Mouse (Mus musculus) embryonic facial prominence, embryonic 14.5 days (tissue): ENCODE measurements around the gene Spag5. TPM values are rescaled to one million over a fixed set of nuclear protein-coding genes. Genes with fewer than 3 reads are reported as not detected.
A peak's percentile ranks its signal among the peaks of the same experiment; 100 is the strongest.

Experiments
- ATAC-seq: fragments of 200-750 bp; cut with Nextera tagmentation; 2 replicates; pipeline ENCODE4 v1.8.0; 2017; ENCODE audit warnings: low read depth, moderate number of reproducible peaks, moderate TSS enrichment
- DNase-seq: peaks from one replicate; pipeline ENCODE4 v3.0.0-alpha.2; 2015; ENCODE audit warnings: low spot score
- H3K27ac ChIP-seq: fragments of 300-500 bp; sonication (generic); replicated peaks from 2 replicates; pipeline ENCODE4 v1.5.1; 2014; ENCODE audit warnings: low read depth, mild to moderate bottlenecking, low read length, moderate library complexity
- H3K27me3 ChIP-seq: fragments of 300-500 bp; sonication (generic); replicated peaks from 2 replicates; pipeline ENCODE4 v1.6.1; 2014; ENCODE audit warnings: low read length; ENCODE audit not compliant: control insufficient read depth, insufficient read depth
- H3K36me3 ChIP-seq: fragments of 300-500 bp; sonication (generic); 2 replicates; pipeline ENCODE4 v1.6.1; 2014; ENCODE audit warnings: low read length, mixed read lengths; ENCODE audit not compliant: control insufficient read depth, insufficient read depth
- H3K4me1 ChIP-seq: fragments of 300-500 bp; sonication (generic); 2 replicates; pipeline ENCODE4 v1.6.1; 2014; ENCODE audit warnings: antibody characterized with exemption, low read length; ENCODE audit not compliant: control insufficient read depth, insufficient read depth
- H3K4me2 ChIP-seq: fragments of 300-500 bp; sonication (generic); 2 replicates; pipeline ENCODE4 v1.6.1; 2014; ENCODE audit warnings: low read depth, mild to moderate bottlenecking, low read length, moderate library complexity, mixed read lengths
- H3K4me3 ChIP-seq: fragments of 300-500 bp; sonication (generic); 2 replicates; pipeline ENCODE4 v1.5.1; 2014; ENCODE audit warnings: low read depth, mild to moderate bottlenecking, low read length
- H3K9ac ChIP-seq: fragments of 300-500 bp; sonication (generic); 2 replicates; pipeline ENCODE4 v1.6.1; 2014; ENCODE audit warnings: low read depth, mild to moderate bottlenecking, low read length, moderate library complexity, mixed read lengths
- H3K9me3 ChIP-seq: fragments of 300-500 bp; sonication (generic); 2 replicates; pipeline ENCODE4 v1.6.1; 2016; ENCODE audit warnings: low read length; ENCODE audit not compliant: control insufficient read depth
- WGBS: fragments of 180-500 bp; shearing (Covaris S2); extraction: QIAGEN DNeasy Blood & Tissue Kit; methylation state at CpG from one replicate; pipeline ENCODE4 v1.1.7; 2014; 5-methylcytosine and 5-hydroxymethylcytosine counted together
- polyA plus RNA-seq: library from polyadenylated mRNA; unstranded; fragments of >200 nt; fragmentation: Nextera tagmentation; extraction: Ambion mirVana; gene quantifications from 2 replicates; pipeline ENCODE4 v1.2.1, GENCODE M21; 2014

Spag5 gene
- 23.8 and 25.3 TPM in 2 replicates for polyA plus RNA-seq

DNA sequence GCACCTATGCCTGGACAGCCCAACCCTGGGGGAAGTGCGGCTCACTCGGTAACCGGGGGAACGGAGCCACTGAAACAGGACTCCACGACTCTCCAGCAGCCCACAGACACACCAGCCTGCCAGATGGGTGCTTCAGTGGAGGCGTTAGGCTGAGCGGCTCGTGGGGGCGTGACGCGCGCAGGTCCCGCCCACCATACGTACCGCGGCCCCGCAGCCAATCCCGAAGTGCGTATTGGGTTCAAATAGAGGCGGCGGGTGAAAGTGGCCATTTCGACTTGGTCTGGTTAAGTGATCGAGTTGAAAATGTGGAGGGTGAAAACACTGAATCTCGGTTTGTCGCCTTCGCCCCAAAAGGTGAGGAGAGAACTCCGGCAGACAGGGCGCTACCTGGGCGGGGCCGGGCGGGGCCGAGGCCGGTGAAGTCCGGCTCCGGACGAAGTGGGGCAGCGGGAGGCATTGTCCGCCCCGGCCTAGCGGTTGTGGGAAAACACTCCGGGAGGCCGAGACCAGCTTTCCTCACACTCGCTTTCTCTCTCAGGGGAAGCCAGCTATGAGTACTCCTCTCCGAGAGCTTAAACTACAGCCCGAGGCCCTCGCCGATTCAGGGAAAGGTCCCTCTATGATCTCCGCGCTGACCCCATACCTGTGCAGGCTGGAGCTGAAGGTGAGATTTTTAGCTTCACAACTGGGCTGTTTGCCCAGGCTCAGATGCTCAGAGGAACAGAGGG is at the start of gene Spag5:
TSS of gene Spag5 (plus strand) at position 173 of the 728 bp plus-strand sequence.
- WGBS = under 1% methylated on average over 31 of the region's 49 CpGs
- Histone ChIP-seq H3K27ac (peak within 1 kb of the TSS; percentile 71), H3K9me3 (no peaks in the 10 kb centered on the region), H3K9ac (peak within 1 kb of the TSS; percentile 72), H3K4me2 (peak within 1 kb of the TSS; percentile 82), H3K27me3 (no peaks in the 10 kb centered on the region), H3K4me3 (peak within 1 kb of the TSS; percentile 74), H3K36me3 (peaks cover 31% of the 10 kb centered on the region), H3K4me1 (peaks cover 8% of the 10 kb centered on the region; the same call in 1 of the 2 replicates)
- peak; percentile 100 for ATAC-seq
- peak; percentile 96 for DNase-seq

DNA sequence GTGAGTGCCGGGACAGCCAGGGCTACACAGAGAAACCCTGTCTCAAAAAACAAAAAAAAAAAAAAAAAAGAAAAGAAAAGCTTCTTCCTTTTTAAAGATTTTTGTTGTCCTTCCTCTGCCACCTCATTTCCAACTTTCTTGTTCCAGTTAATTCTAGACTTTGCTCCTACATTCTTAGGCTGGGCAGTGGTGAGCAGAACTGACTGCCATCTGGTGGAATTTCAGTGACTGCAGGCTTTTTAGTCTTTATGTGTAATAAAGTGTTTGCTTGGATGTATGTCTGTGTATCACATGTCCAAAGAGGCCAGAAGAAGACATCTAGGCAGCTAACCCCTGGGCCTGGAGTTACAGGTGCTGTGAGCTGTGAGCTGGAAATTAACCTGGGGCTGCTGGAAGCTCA is 44.7 kb upstream of the Spag5 start:
- 100% methylated on average over 1 of the region's 1 CpGs for WGBS

GRCm38 (mm10) chr11:78260489-78261258 is 40.7 kb upstream of the Spag5 start:
- H3K9me3 ChIP-seq = no peaks in the 10 kb centered on the region
- H3K27me3 ChIP-seq = no peaks in the 10 kb centered on the region; the same call in 1 of the 2 replicates
- ATAC-seq (no peak), DNase-seq (no peak)
- H3K9ac ChIP-seq = no peak overlapping the region
- H3K36me3 ChIP-seq = peaks cover 24% of the 10 kb centered on the region
- H3K27ac ChIP-seq = no peak overlapping the region
- 93% methylated on average over 2 of the region's 2 CpGs for WGBS
- peak overlapping the region; percentile 81 for H3K4me2 ChIP-seq
- H3K4me1 ChIP-seq = peaks cover 4% of the 10 kb centered on the region; the same call in 1 of the 2 replicates
- peak overlapping the region; percentile 89 for H3K4me3 ChIP-seq

More for the DNA sequence above, 44.7 kb upstream of the Spag5 start:
- Histone ChIP-seq H3K27me3 (no peaks in the 10 kb centered on the region; the same call in 1 of the 2 replicates), H3K4me3 (no peak overlapping the region), H3K9ac (no peak overlapping the region), H3K27ac (no peak overlapping the region), H3K4me2 (no peak overlapping the region), H3K36me3 (peaks cover 35% of the 10 kb centered on the region), H3K4me1 (no peaks in the 10 kb centered on the region), H3K9me3 (no peaks in the 10 kb centered on the region)
- DNase-seq (no peak), ATAC-seq (no peak)

DNA sequence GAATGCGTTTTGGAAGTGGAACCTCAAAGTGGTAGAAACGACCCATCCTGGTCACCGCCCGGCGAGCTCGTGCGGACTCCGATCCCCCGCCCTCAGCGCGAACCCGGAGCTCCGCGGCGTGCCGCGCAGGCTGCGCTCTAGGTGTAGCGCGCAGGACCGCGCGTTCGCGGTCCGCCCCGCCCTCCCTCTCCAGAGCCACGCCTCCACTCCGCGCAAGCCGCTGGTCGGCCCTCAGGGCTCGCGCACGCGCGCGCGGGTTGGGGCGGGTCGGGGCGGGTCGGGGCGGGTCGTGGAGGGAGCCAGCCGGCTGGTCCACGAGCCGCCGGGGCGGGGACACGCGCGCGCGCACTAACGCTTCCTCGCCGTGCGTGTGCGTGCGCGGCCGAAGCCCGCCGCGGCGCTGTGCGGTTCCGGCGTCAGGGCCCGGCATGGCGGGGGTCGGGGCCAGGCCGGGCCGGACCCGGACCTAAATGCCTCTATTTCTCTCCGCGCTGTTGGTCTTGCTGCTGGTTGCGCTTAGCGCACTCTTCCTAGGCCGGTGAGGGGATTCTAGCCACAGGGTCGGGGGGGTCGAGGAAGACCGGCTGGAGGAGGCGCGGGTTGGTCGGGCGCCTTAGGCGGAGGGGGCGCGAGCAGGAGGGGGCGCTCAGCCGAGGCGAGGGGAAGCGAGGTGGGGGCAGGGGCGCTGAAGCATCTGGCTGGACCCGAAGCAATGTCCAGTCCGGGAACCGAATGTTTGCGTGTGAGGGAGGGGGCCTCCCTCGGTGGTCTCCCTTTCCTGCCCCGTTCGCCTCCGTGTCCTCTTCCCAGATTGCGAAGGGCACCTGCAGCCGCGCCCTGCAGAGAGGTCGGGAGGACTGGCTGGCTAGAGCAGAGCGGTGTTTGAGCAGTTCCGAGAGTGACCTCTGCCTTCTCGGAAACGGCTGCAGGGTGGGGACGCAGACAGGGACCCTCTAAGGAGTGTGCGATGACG is 39.7 kb upstream of the Spag5 start, which contains the start of gene 2610507B11Rik:
TSS of gene 2610507B11Rik (plus strand) at position 373 of the 973 bp plus-strand sequence.
- H3K27me3 ChIP-seq = no peaks in the 10 kb centered on the region; the same call in 1 of the 2 replicates
- H3K9me3 ChIP-seq = no peaks in the 10 kb centered on the region
- peaks cover 4% of the 10 kb centered on the region; the same call in 1 of the 2 replicates for H3K4me1 ChIP-seq
- peaks cover 32% of the 10 kb centered on the region for H3K36me3 ChIP-seq
- DNase-seq (peak; percentile 96), ATAC-seq (peak; percentile 96)
- peak within 1 kb of the TSS; percentile 87 for H3K9ac ChIP-seq
- peak within 1 kb of the TSS; percentile 89 for H3K4me3 ChIP-seq
- WGBS = under 1% methylated on average over 85 of the region's 115 CpGs
- H3K27ac ChIP-seq = peak within 1 kb of the TSS; percentile 74
- H3K4me2 ChIP-seq = peak within 1 kb of the TSS; percentile 81

GRCm38 (mm10) chr11:78262550-78262949 is 38.8 kb upstream of the Spag5 start:
- ATAC-seq (no peak), DNase-seq (peak; percentile 90)
- H3K27me3 ChIP-seq = no peaks in the 10 kb centered on the region; the same call in 1 of the 2 replicates
- peak overlapping the region; percentile 33; the same call in 1 of the 2 replicates for H3K27ac ChIP-seq
- H3K4me3 ChIP-seq = peak overlapping the region; percentile 89
- peak overlapping the region; percentile 81 for H3K4me2 ChIP-seq
- 5% methylated on average over 8 of the region's 8 CpGs for WGBS
- H3K36me3 ChIP-seq = peaks cover 39% of the 10 kb centered on the region
- peak overlapping the region; percentile 87 for H3K9ac ChIP-seq
- peaks cover 4% of the 10 kb centered on the region; the same call in 1 of the 2 replicates for H3K4me1 ChIP-seq
- no peaks in the 10 kb centered on the region for H3K9me3 ChIP-seq

DNA sequence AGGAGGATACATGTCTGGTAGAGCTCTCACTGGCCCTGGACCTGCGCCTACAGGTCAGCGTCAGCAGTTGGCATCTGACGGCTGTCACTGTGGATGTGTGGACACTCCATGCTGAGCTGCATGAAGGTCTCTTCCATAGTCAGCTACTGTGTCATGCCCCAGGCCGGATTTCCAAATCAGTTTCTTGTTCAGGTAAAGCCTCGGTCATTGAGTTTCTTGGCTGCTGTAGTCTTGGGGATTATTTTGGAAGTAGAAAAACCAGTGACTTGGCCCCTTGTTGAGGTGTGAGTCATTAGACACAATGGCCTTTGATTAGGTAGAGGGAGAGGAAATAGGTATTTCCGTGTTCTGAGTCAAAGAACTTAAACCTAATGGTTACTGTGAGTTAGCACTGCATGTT is 35.8 kb upstream of the Spag5 start:
- WGBS = 93% methylated on average over 6 of the region's 6 CpGs
- H3K4me3 ChIP-seq = no peak overlapping the region
- no peak overlapping the region for H3K9ac ChIP-seq
- no peak for DNase-seq
- no peaks in the 10 kb centered on the region for H3K9me3 ChIP-seq
- H3K27ac ChIP-seq = no peak overlapping the region
- H3K27me3 ChIP-seq = no peaks in the 10 kb centered on the region; the same call in 1 of the 2 replicates
- peaks cover 68% of the 10 kb centered on the region for H3K36me3 ChIP-seq
- H3K4me1 ChIP-seq = peaks cover 4% of the 10 kb centered on the region; the same call in 1 of the 2 replicates
- no peak overlapping the region for H3K4me2 ChIP-seq
- no peak for ATAC-seq

DNA sequence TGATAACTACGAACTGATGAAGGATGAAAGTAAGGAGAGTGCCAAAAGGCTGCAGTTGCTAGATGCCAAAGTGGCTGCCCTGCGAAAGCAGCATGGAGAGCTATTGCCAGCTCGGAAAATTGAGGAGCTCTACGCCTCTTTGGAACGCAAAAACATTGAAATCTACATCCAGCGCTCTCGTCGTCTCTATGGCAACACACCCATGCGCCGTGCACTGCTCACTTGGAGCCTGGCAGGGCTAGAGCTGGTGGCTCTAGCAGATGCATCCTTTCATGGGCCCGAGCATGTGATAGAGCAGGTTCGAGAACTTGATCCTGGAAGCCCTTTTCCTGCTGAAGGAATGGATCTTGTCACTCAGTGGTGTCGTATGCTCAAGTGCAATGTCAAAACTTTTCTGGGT is 29.3 kb upstream of the Spag5 start:
- WGBS = 88% methylated on average over 13 of the region's 13 CpGs

More for the DNA sequence above, 29.3 kb upstream of the Spag5 start:
- ATAC-seq (no peak), DNase-seq (no peak)
- Histone ChIP-seq H3K27ac (no peak overlapping the region), H3K9me3 (no peaks in the 10 kb centered on the region), H3K4me3 (no peak overlapping the region), H3K4me1 (no peaks in the 10 kb centered on the region), H3K9ac (no peak overlapping the region), H3K4me2 (no peak overlapping the region), H3K27me3 (no peaks in the 10 kb centered on the region), H3K36me3 (peaks cover 96% of the 10 kb centered on the region)
